Mouse (Mus musculus) lung, adult 2 months (tissue): Measurements from ENCODE around the gene Yif1b. TPM values are rescaled to one million over a fixed set of nuclear protein-coding genes. Genes with fewer than 3 reads are reported as not detected.

ENCODE experiments used
- DNase-seq: peaks from one replicate; pipeline ENCODE4 v3.0.0; 2022
- H3K4me1 ChIP-seq: fragments of 200-500 bp; 2 replicates; pipeline ENCODE4 v1.6.1; 2011; ENCODE audit warnings: low read length; ENCODE audit not compliant: control insufficient read depth, insufficient read depth
- H3K4me3 ChIP-seq: fragments of 200-500 bp; replicated peaks from 2 replicates; pipeline ENCODE3; 2011; ENCODE audit warnings: low read depth, mild to moderate bottlenecking, control low read depth, low read length; ENCODE audit errors: extremely low read depth
- CTCF ChIP-seq: fragments of 200-500 bp; IDR thresholded peaks from 2 replicates; pipeline ENCODE4 v1.5.1; 2011; ENCODE audit warnings: mild to moderate bottlenecking, low read length, control low read depth; ENCODE audit not compliant: insufficient read depth
- POLR2A ChIP-seq: fragments of 200-500 bp; IDR thresholded peaks from 2 replicates; pipeline ENCODE4 v1.6.1; 2011; ENCODE audit warnings: low read depth, mild to moderate bottlenecking, control low read depth, low read length, borderline replicate concordance; ENCODE audit errors: extremely low read depth
- WGBS: fragments of 180-500 bp; shearing (Covaris S2); methylation state at CpG from one replicate; pipeline ENCODE4 v1.1.7; 2018; 5-methylcytosine and 5-hydroxymethylcytosine counted together
- polyA plus RNA-seq: library from polyadenylated mRNA; depleted of rRNA; stranded (reverse); fragments of >200 nt; gene quantifications from 2 replicates; pipeline ENCODE4 v1.2.3, GENCODE M21; 2012

The Yif1b gene
- polyA plus RNA-seq, 1 experiment, result 182 TPM

DNA sequence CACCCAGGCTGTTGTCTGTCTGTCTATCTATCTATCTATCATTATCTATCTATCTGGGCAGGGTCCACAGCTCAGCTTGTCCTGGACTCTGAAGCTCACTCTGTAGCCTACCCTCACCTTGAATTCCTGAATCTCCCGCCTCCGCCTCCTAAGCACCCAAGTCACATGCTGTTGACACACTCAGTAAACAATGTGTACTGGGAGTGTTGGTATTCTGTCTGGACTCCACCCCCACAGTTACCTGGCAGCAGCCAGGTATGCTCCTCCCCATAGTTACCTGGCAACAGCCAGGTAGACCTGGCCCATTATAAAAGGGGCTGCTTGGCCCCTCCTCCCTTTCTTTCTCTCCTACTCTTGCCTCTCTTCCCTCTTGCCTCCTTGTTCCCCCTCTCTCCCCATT, 50.0 kb downstream of the Yif1b start:
- no peak overlapping the region for H3K4me3 ChIP-seq
- TF ChIP-seq POLR2A (no peak), CTCF (no peak)
- H3K4me1 ChIP-seq, result no peaks in the 10 kb centered on the region
- 67% methylated on average over 2 of the region's 2 CpGs for WGBS
- no peak for DNase-seq

DNA sequence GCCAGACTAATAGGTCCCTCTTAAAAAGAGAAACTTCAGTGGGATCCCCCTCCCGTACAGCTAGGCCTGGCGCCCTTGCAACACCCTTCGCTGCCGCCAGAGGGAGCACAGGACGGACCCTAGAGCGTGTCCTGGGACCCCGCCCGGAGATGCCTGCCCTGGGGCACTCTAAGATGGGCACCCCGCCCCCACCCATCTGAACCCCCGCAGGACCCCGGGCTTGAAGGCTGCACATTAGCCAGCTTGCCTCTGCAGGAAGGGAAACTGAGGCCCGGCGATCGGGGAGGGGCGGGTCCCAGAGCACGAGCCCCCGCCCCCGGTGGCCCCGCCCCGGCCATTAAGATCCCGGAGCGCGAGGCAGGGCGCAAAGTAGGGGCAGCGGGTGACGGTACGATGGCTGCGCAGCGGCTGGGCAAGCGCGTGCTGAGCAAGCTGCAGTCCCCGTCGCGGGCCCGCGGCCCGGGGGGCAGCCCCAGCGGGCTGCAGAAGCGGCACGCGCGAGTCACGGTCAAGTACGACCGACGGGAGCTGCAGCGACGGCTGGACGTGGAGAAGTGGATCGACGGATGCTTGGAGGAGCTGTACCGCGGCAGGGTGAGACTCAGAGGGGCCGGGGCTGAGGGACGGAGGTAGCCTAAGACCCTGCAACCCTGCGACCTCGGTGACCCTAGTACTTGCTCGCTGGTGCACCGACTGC, 51.0 kb downstream of the Yif1b start, which contains the start of gene Ppp1r14a:
Gene Ppp1r14a, plus strand, starts transcription at position 367 of the 697 bp plus-strand sequence.
- WGBS, result 2% methylated on average over 59 of the region's 59 CpGs
- peak; percentile 74 for DNase-seq
- TF ChIP-seq POLR2A (peak; percentile 81; the same call in 1 of the 2 replicates), CTCF (peak; percentile 71)
- Histone ChIP-seq H3K4me3 (peak within 1 kb of the TSS; percentile 66), H3K4me1 (no peaks in the 10 kb centered on the region)

DNA sequence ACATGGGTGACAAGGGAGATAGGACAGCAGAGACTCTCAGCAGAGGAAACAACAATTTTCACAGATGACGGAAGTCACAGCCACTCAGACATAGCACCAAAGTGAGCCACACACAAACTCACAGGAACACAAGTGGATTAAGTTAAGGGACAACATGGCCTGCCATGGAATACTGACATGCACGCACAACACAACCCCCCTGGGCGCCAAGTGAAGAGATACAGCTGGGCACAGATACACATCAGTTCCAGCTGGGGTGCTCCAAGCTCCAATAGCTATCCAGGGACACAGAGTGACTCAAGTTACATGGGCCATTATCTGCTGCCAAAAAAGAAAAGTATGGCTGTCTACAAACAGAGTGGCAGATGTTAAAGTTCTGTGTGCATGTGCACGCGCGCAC, 51.7 kb downstream of the Yif1b start:
- WGBS, result 80% methylated on average over 6 of the region's 6 CpGs
- no peak for DNase-seq
- TF ChIP-seq CTCF (no peak), POLR2A (no peak)
- Histone ChIP-seq H3K4me3 (peak overlapping the region; percentile 59), H3K4me1 (peaks cover 3% of the 10 kb centered on the region; the same call in 1 of the 2 replicates)

DNA sequence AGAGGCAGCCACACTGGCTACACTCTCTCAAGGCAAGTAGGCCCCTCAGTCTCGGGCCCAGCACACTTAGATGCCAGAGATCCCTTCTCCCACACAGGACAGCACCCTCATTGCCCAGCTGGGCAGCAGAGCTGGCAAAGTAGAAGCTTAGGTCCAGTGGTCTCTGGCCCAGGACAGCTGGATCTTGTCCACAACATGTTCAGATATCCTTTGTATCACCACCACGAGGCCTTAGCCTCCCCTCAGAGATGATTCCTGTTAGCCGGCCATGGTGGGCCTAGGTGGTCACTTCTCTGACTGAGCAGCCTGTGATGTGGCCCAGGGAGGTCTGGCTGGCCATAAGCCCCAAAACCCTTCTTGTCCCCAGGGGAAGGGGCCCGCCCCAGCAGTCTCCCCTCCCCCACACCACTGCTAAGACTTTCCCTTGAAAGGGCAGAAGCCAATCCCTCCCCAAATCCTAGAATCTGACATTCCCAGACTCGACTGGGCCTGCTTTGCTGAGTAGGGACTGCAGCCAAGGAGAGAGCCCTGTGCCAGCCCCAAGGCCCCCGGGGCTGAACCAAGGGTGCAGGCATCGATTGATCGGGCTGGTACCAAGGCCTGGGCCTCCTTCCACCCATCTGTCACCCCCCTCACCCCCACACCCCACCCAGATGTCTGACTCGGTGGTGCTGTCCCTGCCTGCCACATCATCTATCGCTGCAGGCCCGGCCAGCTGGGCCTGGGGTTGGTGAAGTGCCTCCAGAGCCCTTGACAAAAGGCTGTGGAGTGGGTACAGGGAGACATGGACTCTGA, 52.8 kb downstream of the Yif1b start:
- WGBS, result 64% methylated on average over 11 of the region's 11 CpGs
- Histone ChIP-seq H3K4me1 (peaks cover 3% of the 10 kb centered on the region; the same call in 1 of the 2 replicates), H3K4me3 (peak overlapping the region; percentile 50)
- no peak for DNase-seq
- TF ChIP-seq CTCF (no peak), POLR2A (0 out of 2 replicates have a peak, but pooled peaks have one; percentile 10)

- 24% methylated on average over 7 of the region's 7 CpGs for WGBS
- Histone ChIP-seq H3K4me1 (peaks cover 3% of the 10 kb centered on the region; the same call in 1 of the 2 replicates), H3K4me3 (no peak overlapping the region)
- no peak for DNase-seq
- TF ChIP-seq POLR2A, result no peak; the same call in 1 of the 2 replicates
- no peak for TF ChIP-seq CTCF
Measured at GRCm38 (mm10) chr7:29291616-29292457, 53.7 kb downstream of the Yif1b start.

GRCm38 (mm10) chr7:29292458-29293098, 54.4 kb downstream of the Yif1b start:
- Histone ChIP-seq H3K4me1 (peaks cover 3% of the 10 kb centered on the region; the same call in 1 of the 2 replicates), H3K4me3 (no peak overlapping the region)
- peak; percentile 21; the same call in 1 of the 2 replicates for TF ChIP-seq POLR2A
- TF ChIP-seq CTCF, result no peak
- WGBS, result 35% methylated on average over 8 of the region's 8 CpGs
- no peak for DNase-seq

DNA sequence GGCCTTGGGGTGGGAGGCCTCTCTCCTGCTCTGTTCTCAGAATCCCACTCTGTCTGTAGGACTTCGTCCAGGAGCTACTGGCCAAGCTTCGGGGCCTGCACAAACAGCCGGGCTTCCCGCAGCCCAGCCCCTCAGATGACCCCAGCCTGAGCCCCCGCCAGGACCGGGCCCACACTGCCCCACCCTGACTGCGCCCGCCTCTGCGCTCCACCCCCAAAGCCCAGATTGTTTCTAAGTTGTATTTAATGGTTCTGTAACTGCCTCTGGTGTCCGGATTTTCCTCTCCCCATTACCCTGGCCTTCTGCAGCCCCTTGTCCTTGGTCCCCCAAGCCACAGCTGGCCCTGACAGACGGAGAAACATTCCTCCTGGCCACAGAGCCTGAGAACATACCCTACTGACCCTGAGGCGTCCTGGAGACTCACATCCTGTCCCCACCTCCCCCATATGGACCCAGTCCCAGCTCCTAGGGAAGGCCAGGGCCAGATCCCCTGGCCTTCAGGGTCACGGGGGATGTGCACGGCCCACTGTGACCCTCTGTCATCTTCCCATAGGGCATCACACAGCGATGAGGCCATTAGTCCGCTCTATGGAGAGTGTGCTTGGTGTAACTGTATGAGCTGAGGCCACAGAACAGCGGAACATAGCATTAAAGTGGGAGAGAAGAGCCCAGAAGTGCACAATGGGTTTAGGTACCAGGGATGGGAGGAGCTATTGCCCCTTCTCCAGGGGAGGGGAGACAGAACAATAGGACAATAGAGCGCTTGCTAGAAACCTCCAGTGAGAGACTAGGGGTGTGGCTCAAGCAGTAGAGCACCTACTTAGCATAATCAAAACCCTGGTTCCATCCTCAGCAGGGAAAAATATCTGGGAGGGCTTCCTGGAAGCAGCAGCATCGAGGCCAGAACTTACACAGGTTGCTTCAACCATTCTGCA, 55.3 kb downstream of the Yif1b start:
- no peak overlapping the region for H3K4me3 ChIP-seq
- WGBS, result 49% methylated on average over 19 of the region's 19 CpGs
- TF ChIP-seq POLR2A (no peak; the same call in 1 of the 2 replicates), CTCF (no peak)
- DNase-seq, result no peak
- H3K4me1 ChIP-seq, result peaks cover 3% of the 10 kb centered on the region; the same call in 1 of the 2 replicates
